Mouse (Mus musculus): ENCODE measurements around the gene Umps.

The Umps gene

DNA sequence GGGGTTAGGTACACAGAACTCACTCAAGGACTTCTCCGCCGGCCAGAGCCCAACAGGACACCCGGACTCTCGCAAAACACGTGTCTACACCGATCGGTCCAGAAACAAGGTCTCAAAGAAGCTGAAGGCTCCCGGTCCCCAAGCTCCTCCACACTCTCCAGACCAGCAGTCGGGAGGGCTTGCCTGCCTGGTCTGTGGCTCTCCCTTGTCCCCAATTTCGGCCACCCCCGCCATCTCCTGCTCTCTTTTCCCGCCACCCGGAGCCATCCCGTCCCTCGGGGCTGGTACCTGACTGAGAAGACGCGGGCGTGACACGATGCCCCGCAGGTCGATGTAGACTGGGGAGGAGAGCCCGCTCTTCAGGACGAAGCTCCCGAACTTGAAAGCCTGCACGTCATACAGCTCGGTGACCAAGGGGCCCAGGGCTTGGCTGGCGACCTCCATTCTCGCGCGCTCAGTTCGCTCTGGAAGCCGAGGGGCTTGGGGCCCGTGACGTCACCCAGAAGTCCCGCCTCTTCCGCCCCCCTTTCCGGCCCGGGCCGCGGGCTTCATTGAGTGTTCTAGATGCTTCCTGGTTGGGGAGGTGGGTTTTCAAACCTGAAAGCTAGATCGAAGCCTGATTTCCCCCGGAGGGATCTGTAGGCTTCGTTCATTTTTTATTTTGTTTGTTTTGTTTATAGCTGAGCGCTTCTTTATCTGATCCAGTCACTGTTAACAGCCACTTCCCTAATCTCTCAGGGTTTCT, at the start of gene Umps:
Umps (minus strand) TSS at position 501 of the 745 bp plus-strand sequence.
- peak; percentile 81 for DNase-seq (ENCODE audit: low spot score)

DNA sequence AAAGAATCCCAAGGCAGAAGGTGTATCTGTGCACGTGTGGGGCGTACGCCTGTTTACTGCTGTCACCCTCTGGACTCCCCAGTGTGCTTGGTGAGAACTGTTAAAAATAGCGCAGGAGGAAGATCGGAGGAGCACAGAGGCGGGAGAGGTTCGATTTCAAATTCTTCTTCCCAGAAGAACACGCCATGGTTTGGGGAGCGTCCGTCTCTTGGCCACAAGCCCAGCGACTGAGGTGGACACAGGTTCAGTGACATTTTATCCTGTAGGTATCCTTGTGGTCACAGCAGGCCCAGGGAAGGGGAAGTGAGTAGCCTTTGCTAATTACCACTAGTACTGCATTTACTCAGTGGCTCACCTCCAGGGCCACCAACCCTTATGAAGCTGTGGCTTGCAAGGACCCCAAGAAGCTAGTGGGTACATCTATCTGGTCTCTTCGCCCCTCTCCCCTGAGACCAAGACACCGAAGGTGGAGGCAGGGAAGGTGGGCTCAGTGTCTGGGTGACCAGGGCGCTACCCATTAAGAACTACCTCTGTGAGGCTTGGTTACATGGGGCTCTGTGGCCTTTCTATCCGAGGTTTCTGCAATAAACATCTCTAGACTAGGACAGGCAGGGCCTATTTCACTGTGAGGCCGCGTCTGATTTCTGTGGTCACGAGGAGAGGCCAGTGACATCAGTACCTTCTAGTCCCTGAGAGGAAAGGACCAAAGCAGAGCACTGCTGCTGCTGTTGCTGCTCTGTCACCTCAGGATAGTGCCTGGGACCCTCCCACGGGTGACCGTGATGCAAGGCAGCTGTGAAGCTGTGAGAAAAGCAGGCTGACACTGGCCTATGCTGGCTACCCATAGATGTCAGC, 45.4 kb upstream of the Umps start:
- no peak for DNase-seq (ENCODE audit: low spot score)

DNA sequence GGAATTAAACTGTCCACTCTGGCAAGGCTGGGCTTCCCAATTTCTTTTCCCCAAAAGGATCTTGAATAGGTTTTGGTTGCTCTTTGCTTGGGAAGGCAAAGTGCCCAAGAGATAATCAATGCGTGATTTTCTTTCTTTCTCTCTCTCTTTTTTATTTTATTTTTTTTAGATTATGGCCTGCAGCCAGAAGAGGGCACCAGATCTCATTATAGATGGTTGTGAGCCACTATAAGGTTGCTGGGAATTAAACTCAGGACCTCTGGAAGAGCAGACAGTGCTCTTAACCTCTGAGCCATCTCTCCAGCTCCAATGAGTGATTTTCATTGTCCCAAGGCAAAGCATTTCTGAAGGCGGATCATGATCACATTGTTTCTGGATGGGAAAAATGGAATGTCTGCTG, 42.7 kb upstream of the Umps start:
- no peak for DNase-seq (ENCODE audit: low spot score)

DNA sequence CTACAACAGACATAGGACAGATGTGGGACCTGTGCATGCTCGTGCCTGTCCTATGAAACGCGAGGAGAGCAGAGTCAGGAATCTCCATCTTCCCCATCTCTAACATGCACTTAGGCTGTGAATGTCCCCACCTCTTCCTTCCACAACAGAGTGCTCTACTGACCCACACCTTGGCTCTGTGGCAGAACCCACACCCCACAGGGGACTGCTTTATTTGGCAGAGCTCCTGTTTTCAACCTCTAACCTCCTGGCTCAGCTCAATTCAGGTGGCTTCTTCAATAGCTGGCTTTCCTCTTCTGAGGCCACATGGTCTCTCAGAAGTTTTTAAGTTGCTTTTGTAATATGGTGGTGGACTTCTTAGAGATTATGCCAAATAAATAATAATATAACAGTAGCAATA, 39.1 kb upstream of the Umps start:
- no peak for DNase-seq (ENCODE audit: low spot score)

DNA sequence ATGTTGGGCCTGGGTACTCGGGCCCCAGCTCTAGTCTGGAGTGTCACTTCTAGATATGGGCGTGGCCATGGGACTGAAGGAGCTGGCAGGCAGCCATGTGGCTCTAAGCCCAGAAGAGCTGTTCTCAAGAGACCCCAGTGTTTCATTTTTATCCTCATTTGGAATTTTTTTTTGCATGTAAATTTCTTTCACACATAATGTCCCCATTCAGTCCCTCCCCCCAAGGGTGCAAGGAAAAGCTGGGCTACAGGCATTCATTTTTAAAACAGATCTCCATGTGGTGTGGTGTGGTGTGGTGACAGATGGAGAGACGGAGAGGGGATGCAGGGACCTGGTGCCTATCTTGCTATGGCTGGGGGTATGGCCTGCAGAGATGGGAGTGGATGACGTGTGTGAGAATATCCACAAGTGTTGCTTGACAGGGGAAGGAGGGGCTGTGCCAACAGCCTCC, 37.3 kb upstream of the Umps start:
- peak; percentile 30 for DNase-seq (ENCODE audit: low spot score)

DNA sequence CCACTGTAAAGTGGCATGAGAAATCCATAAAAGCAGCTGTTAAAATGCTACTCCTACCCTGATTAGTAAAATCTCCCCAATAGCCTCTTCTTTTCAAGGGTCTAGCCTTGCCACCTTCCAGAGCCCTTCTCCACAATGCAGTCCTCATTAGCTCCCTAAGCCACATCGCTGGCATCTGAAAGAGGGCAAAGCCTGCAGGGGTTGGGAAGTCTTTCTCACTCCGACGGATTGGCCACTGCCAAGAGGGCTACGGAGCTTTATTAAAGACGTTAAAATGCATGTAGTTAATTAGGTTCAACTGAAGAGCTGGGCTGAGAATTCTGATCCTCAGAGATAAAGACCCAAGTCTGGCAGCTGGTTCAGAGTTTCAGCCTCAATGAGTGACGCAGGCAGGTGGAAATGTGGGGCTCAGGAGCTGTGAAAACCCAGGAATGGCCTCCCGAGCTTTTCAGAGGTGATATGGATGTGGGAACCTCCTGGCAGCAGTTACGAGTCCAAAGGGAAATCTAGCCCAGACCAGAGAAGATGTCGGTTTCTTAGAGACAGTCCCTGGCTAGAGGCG, 36.8 kb upstream of the Umps start:
- DNase-seq (ENCODE audit: low spot score) = no peak

DNA sequence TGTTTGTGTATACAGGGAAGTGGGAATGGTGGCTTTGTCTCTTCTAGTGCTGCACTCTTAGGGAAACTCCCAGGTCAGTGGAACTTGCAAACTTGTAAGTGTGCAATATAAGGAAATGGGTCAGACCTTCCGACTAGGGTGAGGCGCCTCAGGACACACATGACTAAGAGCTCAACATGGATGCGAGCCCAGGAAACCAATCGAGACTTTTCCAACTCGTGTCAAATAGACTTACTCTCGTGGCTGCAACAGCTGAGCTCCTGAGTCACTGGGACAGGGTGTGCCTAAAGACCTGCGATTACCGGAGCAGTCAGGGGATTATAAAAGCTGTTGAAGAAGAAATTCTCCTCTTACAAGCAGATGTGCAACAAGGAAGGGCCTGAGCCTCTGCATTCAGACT, 33.9 kb upstream of the Umps start:
- peak; percentile 48 for DNase-seq (ENCODE audit: low spot score)

DNA sequence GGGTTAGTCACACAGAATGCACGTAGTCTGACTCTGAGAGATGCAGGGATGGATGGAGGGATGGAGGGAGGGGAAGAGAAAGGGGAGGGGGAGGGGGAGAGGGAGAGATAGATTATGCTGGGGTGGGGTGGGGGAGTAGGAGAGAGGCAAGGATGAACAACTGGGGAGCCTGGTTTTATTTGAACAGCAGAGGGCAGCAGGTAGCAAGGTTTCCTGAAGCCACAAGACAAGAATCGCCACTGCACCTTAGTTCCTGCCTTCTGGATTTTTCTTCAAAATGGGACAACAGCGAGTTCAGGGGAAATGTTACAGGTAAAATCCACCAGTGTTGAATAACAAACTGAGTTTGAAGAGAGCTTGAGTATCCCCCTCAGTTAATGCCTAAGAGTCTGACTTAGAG, 32.5 kb upstream of the Umps start:
- DNase-seq (ENCODE audit: low spot score) = peak; percentile 63

DNA sequence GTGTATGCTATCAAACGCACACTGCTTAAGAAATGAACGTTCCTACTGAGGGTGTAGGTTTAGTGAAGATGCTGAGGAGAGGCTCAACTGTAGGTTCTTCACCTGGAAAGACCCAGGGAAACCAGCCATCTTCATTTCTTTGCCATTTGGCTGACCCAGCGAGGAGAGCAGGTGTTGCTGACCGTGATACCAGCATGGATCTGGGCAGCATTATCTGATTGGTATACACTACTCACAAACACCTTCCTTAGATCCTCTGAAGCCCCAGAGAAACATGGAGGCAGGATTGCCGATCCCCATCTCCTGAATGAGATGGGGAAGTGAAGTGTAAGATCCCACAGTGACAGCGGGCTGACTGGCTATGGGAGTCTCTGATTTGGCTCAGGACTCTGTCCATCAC, 31.2 kb upstream of the Umps start:
- no peak for DNase-seq (ENCODE audit: low spot score)

DNA sequence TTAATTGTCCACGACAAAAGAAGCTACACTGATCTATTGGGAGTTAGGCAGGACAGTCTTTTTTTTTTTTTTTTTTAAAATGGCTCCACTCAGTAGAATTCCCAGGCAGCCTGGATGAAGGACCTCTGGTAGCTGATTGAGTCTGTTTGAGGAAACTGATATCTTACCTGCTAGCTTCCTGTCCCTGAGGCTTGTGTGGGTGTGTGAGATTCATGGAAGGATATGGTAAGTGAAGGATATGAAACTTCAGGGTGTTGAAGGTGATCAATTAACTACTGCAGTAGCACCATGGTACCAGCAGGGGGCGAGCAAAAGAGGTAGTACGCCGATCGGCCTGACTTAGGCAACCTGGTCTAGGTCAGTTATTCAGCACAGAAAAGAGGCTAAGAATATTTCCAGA, 29.2 kb upstream of the Umps start:
- DNase-seq (ENCODE audit: low spot score) = peak; percentile 59

DNA sequence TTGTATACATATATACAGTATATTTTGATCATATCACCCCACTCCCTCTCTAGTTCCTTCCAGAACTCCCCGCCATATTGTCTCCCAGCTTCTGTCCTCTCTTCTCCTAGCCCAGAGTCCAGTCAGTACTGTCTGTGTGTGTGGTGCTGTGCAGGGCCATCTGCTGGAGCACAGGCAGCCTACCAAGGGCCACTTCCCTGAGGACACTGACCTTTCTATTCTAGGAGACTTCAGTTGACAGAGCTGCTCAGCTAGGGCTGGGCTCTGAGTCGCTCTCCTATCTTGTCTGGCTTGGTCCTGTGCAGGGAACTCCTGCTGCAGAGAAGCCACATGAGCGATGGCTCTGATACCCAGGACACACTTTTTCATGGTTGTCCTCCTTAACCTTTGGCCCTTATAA, 28.7 kb upstream of the Umps start:
- DNase-seq (ENCODE audit: low spot score) = no peak

DNA sequence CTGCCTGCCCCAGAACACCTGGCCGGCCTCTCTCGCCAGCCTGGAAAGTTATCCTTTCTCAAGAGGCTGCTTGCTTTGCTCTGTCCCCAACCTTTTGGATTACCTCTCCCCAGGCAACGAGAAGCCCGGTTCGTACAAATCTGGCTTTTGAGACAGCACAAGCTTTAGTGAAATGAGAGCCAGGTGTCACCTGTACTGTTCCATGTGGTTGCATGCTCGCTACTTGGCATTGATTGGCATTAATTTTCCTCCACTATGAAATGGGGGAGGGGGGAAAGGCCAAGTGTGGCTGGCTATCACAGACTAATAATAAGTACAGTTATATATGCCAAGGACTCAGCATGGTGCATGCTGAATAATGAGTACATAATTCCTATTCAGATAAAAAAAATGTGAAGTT, 27.5 kb upstream of the Umps start:
- no peak for DNase-seq (ENCODE audit: low spot score)

DNA sequence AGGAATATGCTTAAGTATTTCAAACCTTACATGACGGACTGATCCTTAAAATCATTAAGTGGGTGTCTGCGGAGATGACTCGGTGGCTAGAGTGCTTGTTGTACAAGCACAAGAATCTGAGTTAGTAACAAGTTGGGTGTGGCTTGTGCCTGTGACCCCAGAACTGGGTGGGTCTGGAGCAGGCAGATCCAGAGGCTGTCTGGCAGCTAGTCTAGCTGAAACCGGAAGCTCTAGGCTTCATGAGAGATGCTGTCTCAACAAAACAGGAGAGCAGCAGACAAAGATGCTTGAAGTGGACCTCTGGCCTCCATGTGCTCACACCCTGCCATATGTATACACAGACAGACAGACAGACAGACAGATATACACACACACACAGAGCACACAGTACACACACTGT, 23.9 kb upstream of the Umps start:
- no peak for DNase-seq (ENCODE audit: low spot score)

DNA sequence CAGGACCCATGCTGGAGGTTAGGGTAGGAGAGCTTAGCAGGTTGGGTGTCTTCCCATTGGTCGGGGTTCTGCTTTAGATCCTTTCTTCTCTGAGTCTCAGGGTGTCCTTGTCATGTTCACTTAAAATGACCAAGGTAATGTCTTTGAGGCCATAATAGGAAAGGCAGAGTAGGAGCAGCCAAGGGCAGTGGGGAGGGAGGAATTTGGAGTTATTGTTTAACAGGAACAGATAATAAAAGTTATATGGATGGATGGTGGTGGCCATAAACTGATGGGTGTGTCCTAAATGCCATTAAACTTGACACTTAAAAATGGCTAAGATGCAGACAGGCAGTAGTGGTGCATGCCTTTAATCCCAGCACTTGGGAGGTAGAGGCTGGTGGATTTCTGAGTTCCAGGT, 22.3 kb upstream of the Umps start:
- DNase-seq (ENCODE audit: low spot score) = no peak

DNA sequence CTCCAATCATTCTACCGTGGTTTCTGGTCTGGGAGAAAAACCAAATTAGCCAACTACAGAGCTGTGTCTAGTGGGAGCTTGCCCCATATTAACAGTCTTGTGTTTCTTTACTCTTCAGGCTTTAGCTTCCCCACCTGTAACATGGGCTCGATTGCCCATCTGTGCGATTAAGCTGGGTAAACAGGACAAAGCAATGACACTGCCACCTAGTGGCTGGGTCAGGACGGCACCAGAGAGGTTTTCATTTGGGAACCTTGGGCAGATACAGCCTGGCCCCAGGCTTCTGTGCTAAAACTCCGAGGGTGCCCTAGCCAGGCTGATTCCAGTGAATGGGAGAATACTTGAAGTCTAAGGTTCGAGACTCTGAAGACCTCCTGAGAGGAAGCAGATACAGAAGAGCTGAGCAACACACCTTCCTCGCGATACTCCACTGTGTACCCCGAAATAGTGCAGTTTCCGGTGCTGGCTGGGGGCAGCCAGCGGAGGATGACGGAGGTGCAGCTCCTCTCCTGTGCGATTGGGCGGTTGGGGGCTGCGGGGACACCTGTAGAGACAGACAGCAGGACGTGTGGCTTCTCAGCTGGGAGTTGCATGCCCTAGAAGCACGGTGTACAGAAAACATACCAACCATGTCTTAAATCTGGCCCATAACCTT, 21.6 kb upstream of the Umps start:
- DNase-seq (ENCODE audit: low spot score) = peak; percentile 48

DNA sequence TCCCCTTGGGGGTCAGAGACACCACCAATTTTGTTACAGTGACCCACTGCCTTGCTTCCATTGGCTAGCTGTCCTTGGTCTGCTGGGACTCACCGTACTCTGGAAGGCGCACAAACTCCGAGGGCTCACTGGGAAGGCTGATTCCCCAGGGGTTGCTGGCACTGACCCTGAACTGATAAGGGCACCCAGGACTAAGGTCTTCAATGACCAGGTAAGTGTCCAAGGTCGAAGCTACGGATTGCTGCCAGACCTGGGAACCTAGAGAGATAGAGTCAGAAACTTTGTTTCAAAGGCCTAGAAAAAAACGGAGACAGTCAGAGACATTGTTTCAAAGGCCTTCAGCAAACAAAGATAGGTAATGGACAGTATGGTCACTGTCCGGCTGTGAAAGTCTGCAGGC, 20.2 kb upstream of the Umps start:
- DNase-seq (ENCODE audit: low spot score) = no peak

DNA sequence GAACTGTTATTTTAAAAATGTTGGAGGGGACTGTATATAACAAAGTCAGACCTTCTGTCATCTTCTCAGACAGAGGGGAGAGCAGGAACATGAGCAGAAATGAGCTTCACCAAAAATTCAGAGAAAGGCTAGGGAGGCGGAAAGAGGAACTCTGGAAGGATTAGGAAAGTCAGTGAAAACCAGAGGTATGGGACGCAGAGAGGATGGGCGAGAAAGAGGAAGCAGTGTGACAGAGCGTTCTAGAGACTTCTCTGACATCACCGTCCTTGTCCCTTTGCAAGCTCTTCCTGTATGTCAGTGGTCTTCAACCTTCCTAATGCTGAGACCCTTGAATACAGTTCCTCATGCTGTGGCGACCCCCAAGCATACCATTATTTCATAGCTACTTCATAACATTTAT, 18.5 kb upstream of the Umps start:
- no peak for DNase-seq (ENCODE audit: low spot score)

DNA sequence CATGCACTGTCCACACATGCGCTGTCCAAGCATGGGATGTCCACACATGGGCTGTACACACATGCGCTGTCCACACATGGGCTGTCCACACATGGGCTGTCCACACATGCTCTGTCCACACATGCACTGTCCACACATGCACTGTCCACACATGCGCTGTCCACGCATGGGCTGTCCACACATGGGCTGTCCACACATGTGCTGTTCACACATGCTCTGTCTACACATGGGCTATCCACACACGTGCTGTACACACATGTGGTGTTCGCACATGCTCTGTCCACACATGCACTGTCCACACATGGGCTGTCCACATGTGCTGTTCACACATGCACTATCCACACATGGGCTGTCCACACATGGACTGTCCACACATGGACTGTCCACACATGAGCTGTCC, 16.9 kb upstream of the Umps start:
- DNase-seq (ENCODE audit: low spot score) = no peak

DNA sequence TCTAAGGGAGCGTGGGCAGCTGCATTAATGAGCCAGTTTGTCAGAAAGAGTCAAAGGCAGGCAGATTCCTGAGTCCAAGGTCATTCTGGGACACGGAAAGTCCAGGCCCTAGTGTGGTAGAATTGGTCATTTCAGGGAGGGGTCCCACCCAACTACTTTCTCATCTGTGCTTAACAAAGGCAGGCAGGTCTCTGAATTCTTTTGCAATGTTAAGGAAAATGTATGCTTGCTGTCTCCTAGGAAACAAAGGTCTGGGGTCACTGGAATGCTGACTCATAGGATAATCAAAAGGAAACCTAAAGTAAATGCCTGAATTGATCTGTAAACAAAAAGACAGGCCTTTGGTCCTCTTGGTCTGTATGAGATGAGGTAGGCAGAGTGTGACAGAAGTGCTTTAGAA, 13.0 kb upstream of the Umps start:
- DNase-seq (ENCODE audit: low spot score) = no peak

DNA sequence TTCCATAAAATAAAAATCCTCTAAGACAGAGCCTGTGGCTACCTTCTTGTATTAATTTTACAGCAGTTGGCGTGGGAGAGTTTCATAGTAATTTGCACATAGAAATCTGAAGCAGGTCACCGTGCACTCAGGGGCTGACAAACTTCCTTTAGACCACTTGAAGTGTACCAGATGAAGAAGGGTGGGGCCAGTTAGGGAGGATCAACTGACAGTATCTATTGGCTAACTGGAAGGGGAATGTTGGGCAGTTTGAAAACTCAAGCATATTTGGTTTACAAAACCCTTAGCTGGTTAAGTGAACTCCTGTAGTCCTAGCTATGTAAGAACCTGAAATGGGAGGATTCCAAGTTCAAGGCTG, 424 bp upstream of the Umps start:
- no peak for DNase-seq (ENCODE audit: low spot score)

DNA sequence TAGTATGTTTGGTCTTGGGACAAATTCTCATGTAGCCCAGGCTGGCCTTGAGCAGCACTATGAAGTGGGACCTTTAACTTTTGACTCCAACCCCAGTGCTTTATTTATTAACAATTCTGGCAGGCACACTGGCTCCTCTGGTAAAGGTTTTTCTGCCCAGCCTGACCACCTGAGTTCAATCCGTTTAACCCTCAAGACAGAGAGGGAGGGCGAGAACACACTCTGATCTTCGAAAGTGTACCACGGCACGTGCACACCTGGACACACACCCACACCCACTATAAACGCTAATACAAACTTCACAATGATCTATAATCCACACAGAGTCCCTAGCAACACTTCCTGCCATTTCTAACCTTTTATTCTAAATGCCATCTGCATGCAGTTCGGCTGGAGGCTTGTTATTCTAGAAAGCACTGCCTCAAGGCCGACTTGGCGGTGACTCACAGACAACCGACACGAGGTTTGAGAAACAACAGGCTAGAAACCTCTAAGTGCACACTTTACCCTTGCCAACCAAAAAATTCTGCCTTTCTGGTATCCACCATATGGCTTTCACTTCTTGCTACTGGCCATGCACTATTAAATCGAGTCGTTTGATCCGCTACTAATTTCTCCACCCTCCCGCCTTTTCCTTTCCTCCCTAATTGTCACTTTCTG, 830 bp downstream of the Umps start:
- DNase-seq (ENCODE audit: low spot score) = no peak

DNA sequence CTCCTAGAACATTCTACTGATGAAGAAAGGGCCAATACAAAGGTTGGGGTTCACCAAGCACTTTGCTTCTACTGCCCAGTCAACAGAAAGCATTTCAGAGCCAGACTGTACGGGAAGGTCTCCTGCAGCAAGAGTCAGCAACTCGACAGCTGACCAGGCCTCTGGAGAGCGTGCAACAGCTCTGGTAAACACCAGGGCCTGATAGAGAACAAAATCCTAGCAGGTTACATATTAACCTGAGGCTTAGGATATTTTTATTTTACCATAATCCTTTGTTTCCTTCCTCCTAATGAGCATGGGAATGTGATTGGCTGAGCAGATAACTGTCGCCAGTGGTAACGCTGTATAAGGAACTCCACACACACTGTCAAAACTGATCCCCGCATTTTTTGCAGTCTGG, 3.3 kb downstream of the Umps start:
- DNase-seq (ENCODE audit: low spot score) = no peak

Data from lung, postnatal 25 days (tissue).